Mouse (Mus musculus): ENCODE measurements around the gene Lcn4.
A peak's percentile ranks its signal among the peaks of the same experiment; 100 is the strongest.

Lcn4 gene

GRCm38 (mm10) chr2:26671182-26671581 is at the start of gene Lcn4:
Gene Lcn4, minus strand, starts transcription at chr2:26671282.
- no peak for DNase-seq

DNA sequence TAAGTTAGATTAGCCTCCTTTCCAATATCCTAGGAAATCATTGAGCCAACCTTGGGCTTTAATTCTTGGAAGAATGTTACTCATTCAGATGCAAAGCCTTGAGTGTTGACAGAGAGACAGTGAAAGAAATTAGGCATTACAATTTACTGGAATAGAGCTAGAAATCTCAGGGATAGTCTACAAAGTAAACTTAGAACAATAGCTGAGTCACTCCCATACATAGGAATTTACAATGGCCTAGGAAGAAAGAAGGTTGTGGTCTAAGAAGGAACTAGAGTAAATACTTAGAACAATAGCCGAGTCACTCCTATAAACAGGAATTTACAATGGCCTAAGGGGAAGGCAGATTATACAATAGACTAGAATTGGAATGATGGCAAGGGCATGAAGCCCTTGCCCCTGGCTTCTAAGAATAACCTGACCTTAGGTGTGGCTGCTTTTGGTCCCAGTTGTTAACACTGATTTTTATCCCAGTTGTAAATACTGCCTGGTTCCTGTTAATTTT is 15.1 kb upstream of the Lcn4 start:
- no peak for DNase-seq

- no peak for DNase-seq
These were observed 2.3 kb downstream of the Lcn4 start for GRCm38 (mm10) chr2:26668746-26669145.

DNA sequence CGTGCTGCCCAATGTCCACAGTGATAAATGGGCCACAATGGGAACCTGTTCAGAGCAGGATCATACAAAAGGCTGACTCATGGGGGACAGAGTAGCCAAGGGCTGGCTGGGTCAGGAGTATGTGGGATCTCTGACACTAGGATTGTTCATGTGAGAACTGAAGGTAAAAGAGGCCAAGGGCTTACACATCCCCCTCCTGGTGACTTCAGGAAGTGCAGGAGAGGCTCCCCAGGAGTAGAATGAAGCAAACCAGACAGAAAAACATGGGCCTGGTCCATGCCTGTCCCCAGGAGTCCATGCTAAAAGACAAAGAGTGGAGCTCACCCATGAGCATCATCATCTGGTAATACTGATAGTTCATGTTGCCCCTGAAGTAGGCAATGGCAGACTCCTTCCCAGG is 7.5 kb downstream of the Lcn4 start:
- peak; percentile 22 to 24 for DNase-seq

DNA sequence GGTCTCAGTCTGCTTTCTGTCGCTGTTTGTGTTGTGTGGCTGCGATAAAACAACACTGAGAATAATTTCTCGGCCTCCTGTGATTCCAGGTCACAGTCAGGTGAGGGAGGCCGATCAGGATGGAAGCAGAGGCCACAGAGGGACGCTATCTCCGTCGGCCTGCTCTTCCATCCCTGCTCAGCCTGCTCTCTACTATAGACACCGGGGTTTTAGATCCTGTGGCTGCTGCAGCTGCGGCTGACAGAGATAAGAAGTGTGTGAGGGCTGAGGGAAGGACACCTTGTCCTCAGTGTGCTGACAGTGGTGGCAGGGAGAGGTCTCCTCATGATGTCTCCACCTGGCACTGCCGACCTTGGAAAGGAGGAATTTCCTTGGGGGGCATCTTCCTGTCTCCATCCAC is 8.0 kb downstream of the Lcn4 start:
- DNase-seq, result no peak

GRCm38 (mm10) chr2:26662509-26662882 is 8.6 kb downstream of the Lcn4 start:
- no peak for DNase-seq

DNA sequence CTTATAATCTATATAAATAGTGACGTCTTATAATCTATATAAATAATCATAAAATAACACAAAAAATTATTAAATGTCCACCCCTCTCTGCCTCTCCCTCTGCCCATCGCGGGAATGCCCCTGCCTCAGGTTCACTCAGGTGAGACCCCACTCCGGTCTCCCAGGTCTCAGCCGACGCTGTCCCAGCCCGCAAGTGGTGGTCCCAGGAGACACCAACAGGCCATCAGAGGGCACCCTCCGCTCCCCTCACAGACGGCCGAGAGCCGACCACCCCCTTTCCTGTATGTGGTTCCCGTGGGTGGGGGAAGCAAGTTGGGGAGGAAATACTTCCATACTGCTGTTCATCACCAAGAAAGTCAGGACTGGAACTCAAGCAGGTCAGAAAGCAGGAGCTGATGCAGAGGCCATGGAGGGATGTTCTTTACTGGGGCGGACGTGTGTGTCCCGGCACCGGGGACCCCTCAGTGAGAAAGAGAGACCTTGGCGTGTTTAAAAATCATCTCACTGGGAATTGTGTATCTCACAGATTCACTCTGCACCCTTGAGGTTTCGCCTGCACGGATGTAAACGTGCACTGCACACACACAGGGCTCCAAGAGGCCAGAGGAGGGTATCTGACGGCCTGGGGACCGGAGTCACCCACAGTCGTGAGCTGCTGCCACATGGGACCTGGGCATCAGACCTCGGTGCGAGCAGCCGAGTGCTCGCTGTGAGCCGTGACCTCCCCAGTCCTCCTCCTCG is 9.1 kb downstream of the Lcn4 start:
- no peak for DNase-seq

- DNase-seq, result no peak
These were observed 9.8 kb downstream of the Lcn4 start for GRCm38 (mm10) chr2:26661143-26661752.

DNA sequence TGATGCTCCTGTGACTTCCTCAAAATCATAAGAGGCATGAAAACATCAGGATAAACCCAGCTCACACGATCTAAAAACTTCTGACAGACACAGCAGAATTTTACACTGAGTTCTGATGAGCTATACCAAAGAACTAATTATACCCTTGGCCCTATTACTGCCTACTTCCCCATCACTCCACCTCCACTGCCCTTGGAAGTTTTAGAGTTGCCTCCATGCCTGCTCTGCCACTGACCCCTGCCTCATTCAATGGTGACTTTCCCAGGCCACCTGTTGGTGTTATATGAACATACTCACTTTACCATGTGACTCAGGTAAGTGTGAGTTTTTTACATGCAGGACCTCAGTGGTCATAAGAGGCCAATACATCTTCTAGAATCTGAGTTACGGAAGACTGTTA is 13.7 kb downstream of the Lcn4 start:
- DNase-seq, result no peak

DNA sequence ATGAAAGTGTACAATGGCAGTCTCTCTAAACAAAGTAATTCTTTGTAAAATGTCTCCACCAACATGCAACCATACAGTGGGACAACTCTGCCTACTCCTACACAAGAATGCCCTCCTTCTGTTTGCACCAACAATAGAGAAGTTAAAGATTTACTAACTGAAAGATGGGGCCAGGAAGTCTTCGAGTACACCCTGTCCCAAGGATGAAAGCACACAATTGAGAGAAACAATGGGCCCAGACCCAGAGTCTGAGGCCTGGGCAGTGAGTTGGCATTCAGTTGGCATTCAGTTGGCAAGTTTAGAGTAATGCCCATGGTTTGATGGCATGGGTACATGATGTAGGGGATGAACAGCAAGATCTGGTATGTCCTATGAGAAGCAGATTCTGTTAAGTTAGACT is 16.4 kb downstream of the Lcn4 start:
- no peak for DNase-seq

- DNase-seq, result peak; percentile 66 to 69
These were observed 24.3 kb downstream of the Lcn4 start for GRCm38 (mm10) chr2:26646643-26647293.

- no peak for DNase-seq
These were observed 27.1 kb downstream of the Lcn4 start for GRCm38 (mm10) chr2:26643942-26644341.

GRCm38 (mm10) chr2:26641006-26641647 is 30.0 kb downstream of the Lcn4 start:
- DNase-seq, result no peak

- peak; percentile 91 to 99 for DNase-seq
These were observed 30.9 kb downstream of the Lcn4 start for GRCm38 (mm10) chr2:26639838-26640830.

DNA sequence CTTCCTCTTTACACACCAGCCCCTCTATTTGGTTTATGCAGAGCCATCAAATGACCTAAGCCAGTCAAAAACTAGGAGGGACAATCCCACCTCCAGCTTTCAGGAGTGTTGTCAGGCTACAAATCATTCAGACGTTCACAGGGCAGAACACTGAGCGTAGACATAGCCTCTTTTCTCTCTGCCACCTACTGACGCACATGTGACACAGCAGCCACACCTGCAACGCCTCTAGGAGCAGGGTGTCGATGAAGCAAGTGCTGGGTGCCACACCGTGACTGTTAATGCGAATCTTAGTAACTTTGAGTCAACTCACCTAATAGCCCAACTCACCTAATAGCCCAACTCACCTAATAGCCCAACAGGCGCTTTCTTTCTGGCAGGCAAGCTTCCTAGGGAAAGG is 32.0 kb downstream of the Lcn4 start:
- DNase-seq, result no peak

- no peak for DNase-seq
These were observed 32.5 kb downstream of the Lcn4 start for GRCm38 (mm10) chr2:26638572-26638971.

DNA sequence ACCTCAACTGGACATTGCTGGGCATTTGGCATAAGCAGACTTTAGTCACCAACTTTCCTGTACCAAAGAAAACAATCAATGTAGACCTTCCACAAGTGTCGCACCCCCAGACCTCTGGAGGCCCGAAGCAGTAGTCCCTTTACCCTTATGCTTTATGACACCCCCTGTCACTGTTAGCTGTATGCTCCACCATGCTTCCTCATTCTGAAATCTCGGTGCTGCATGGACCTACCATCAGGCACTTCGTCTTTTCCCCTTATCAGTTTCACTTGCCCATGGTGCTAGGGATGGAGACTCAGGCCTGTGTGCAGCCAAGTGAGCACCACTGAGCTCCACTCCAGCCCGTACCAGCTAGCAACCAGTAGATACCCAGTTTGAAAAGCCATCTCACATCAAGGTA is 33.0 kb downstream of the Lcn4 start:
- no peak for DNase-seq

DNA sequence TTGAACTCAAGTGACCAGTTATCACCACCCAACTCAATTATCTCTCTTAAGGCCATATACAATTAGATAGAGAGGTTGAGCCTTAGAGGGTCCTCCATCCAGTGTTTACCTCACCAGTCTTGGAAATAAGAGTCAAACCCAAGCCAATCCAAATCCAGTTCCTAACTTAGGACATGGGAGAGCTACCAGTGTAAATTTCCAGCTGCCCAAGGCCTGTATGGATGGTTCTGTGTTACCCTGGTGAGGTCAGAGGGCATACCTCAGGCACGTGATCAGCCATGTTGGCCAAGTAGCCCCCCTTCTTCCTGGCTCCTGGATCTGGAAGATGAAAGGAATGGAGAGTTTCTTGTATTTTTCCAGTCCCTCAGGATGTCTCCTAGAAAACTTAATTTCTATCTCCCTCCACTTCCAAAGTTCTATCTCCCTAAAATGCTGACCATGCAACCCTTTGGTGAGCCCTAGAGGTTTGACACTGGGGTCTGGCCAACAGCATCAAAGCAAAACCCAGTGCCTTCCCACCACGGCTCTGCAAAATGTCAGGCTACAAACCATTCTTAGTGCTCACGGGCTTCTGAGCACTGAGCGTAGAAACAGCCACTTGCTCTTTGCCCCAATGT is 33.7 kb downstream of the Lcn4 start:
- DNase-seq, result no peak

- DNase-seq, result no peak
These were observed 34.8 kb downstream of the Lcn4 start for GRCm38 (mm10) chr2:26636325-26636635.

GRCm38 (mm10) chr2:26635489-26636324 is 35.4 kb downstream of the Lcn4 start:
- DNase-seq, result peak in 1 of 2 experiments; percentile 15
